Mouse (Mus musculus) spleen, adult 2 months (tissue): ENCODE results near the gene Xpo4. TPM values are rescaled to one million over a fixed set of nuclear protein-coding genes. Genes with fewer than 3 reads are reported as not detected.
A peak's percentile ranks its signal among the peaks of the same experiment; 100 is the strongest.

Experiments used
- DNase-seq, 2 experiments: peaks; one replicate each; pipeline versions ENCODE4 v3.0.0 to v3.0.0-alpha.2; 2012 to 2021; ENCODE audit warnings: low spot score in 2 of 2, low read depth in 1 of 2
- H3K27ac ChIP-seq: fragments of 200-500 bp; 2 replicates; pipeline ENCODE4 v1.5.1; 2012; ENCODE audit warnings: low read length, inconsistent platforms; ENCODE audit not compliant: insufficient read depth
- H3K27me3 ChIP-seq: fragments of 200-500 bp; 2 replicates; pipeline ENCODE4 v1.6.1; 2012; ENCODE audit warnings: mild to moderate bottlenecking, moderate library complexity, low read length, inconsistent platforms; ENCODE audit not compliant: control insufficient read depth, insufficient read depth
- H3K36me3 ChIP-seq: fragments of 200-500 bp; 2 replicates; pipeline ENCODE4 v1.6.1; 2012; ENCODE audit warnings: mild to moderate bottlenecking, low read length, inconsistent platforms; ENCODE audit not compliant: control insufficient read depth, insufficient read depth
- H3K4me1 ChIP-seq: fragments of 200-500 bp; 2 replicates; pipeline ENCODE4 v1.6.1; 2011; ENCODE audit warnings: inconsistent platforms; ENCODE audit not compliant: control insufficient read depth, insufficient read depth, insufficient read length
- H3K4me3 ChIP-seq: fragments of 200-500 bp; 2 replicates; pipeline ENCODE4 v1.5.1; 2011; ENCODE audit warnings: mild to moderate bottlenecking, inconsistent platforms; ENCODE audit not compliant: insufficient read depth, insufficient read length; ENCODE audit errors: extremely low read depth
- CTCF ChIP-seq: fragments of 200-500 bp; IDR thresholded peaks from 2 replicates; pipeline ENCODE4 v1.5.1; 2011; ENCODE audit warnings: mild to moderate bottlenecking, inconsistent platforms; ENCODE audit not compliant: insufficient read depth, insufficient read length, insufficient replicate concordance; ENCODE audit errors: extremely low read depth
- POLR2A ChIP-seq: fragments of 200-500 bp; IDR thresholded peaks from 2 replicates; pipeline ENCODE4 v1.6.1; 2011; ENCODE audit warnings: low read depth, low read length, inconsistent platforms
- WGBS: fragments of 180-500 bp; shearing (Covaris S2); methylation state at CpG from one replicate; pipeline ENCODE4 v1.1.7; 2018; 5-methylcytosine and 5-hydroxymethylcytosine counted together
- polyA plus RNA-seq: library from polyadenylated mRNA; depleted of rRNA; stranded (reverse); fragments of >200 nt; gene quantifications from 2 replicates; pipeline ENCODE4 v1.2.3, GENCODE M21; 2012

Gene Xpo4
- polyA plus RNA-seq, 1 experiment: 2.4 TPM

- Histone ChIP-seq H3K4me1 (no peaks in the 10 kb centered on the region; the same call in none of the 2 replicates), H3K27me3 (no peaks in the 10 kb centered on the region), H3K27ac (no peak overlapping the region), H3K4me3 (no peak overlapping the region), H3K36me3 (0 out of 2 replicates have a peak, but pooled peaks cover 1% of the 10 kb centered on the region)
- DNase-seq: no peak
- WGBS: 70% methylated on average over 6 of the region's 6 CpGs
- TF ChIP-seq CTCF (no peak), POLR2A (no peak)
These were observed 48.8 kb downstream of the Xpo4 start for GRCm38 (mm10) chr14:57616339-57616965.

GRCm38 (mm10) chr14:57615828-57616227, 49.4 kb downstream of the Xpo4 start:
- Histone ChIP-seq H3K4me1 (no peaks in the 10 kb centered on the region; the same call in none of the 2 replicates), H3K4me3 (no peak overlapping the region), H3K27ac (no peak overlapping the region), H3K27me3 (no peaks in the 10 kb centered on the region), H3K36me3 (0 out of 2 replicates have a peak, but pooled peaks cover 1% of the 10 kb centered on the region)
- 88% methylated on average over 6 of the region's 6 CpGs for WGBS
- TF ChIP-seq POLR2A (no peak), CTCF (no peak)
- no peak for DNase-seq

GRCm38 (mm10) chr14:57611034-57611433, 54.2 kb downstream of the Xpo4 start:
- Histone ChIP-seq H3K4me1 (no peaks in the 10 kb centered on the region), H3K27me3 (no peaks in the 10 kb centered on the region), H3K27ac (no peak overlapping the region), H3K4me3 (no peak overlapping the region), H3K36me3 (no peaks in the 10 kb centered on the region; the same call in 1 of the 2 replicates)
- TF ChIP-seq CTCF: no peak
- no peak for TF ChIP-seq POLR2A
- DNase-seq: no peak
- WGBS: 71% methylated on average over 2 of the region's 2 CpGs

- no peaks in the 10 kb centered on the region for H3K27me3 ChIP-seq
- TF ChIP-seq CTCF (no peak), POLR2A (no peak)
- no peak overlapping the region for H3K27ac ChIP-seq
- no peak for DNase-seq
- WGBS: 79% methylated on average over 4 of the region's 4 CpGs
- no peaks in the 10 kb centered on the region for H3K4me1 ChIP-seq
- H3K4me3 ChIP-seq: no peak overlapping the region
- H3K36me3 ChIP-seq: no peaks in the 10 kb centered on the region; the same call in 1 of the 2 replicates
These were observed 55.4 kb downstream of the Xpo4 start for GRCm38 (mm10) chr14:57609816-57610329.

- peak in 1 of 2 experiments; percentile 12 for DNase-seq
- TF ChIP-seq CTCF: no peak
- TF ChIP-seq POLR2A: no peak
These were observed 57.7 kb downstream of the Xpo4 start for GRCm38 (mm10) chr14:57607500-57607899.

GRCm38 (mm10) chr14:57606663-57607365, 58.4 kb downstream of the Xpo4 start:
- Histone ChIP-seq H3K27me3 (no peaks in the 10 kb centered on the region), H3K4me1 (no peaks in the 10 kb centered on the region), H3K4me3 (no peak overlapping the region), H3K36me3 (peaks cover 4% of the 10 kb centered on the region), H3K27ac (no peak overlapping the region)
- TF ChIP-seq CTCF (no peak), POLR2A (no peak)
- 93% methylated on average over 8 of the region's 8 CpGs for WGBS
- DNase-seq: no peak

More at GRCm38 (mm10) chr14:57607500-57607899, 57.7 kb downstream of the Xpo4 start:
- no peak overlapping the region for H3K27ac ChIP-seq
- H3K4me1 ChIP-seq: no peaks in the 10 kb centered on the region
- H3K4me3 ChIP-seq: no peak overlapping the region
- 71% methylated on average over 1 of the region's 1 CpGs for WGBS
- H3K27me3 ChIP-seq: no peaks in the 10 kb centered on the region
- H3K36me3 ChIP-seq: peaks cover 4% of the 10 kb centered on the region
